Mouse (Mus musculus) MEL-GATA-1-ER (cell line): ENCODE measurements around the gene Prtn3.

ENCODE experiments used
- DNase-seq: peaks from one replicate; pipeline ENCODE4 v3.0.0-alpha.2; 2012; ENCODE audit warnings: low read depth; ENCODE audit errors: extremely low read depth

The Prtn3 gene

GRCm38 (mm10) chr10:79874290-79874862, at the start of gene Prtn3, which contains the start of gene Plppr3:
Prtn3 (plus strand) TSS chr10:79874476.
Plppr3 (minus strand) TSS chr10:79874634.
- no peak for DNase-seq

- no peak for DNase-seq
Observed at GRCm38 (mm10) chr10:79831583-79831982, 42.7 kb upstream of the Prtn3 start.

GRCm38 (mm10) chr10:79832026-79832785, 42.1 kb upstream of the Prtn3 start:
- no peak for DNase-seq

GRCm38 (mm10) chr10:79832786-79833181, 41.5 kb upstream of the Prtn3 start:
- DNase-seq, result no peak

- DNase-seq, result peak; percentile 44
Observed at GRCm38 (mm10) chr10:79834769-79835398, 39.4 kb upstream of the Prtn3 start.

- no peak for DNase-seq
Observed at GRCm38 (mm10) chr10:79836918-79837317, 37.4 kb upstream of the Prtn3 start.

- no peak for DNase-seq
Observed at GRCm38 (mm10) chr10:79838151-79838550, 36.1 kb upstream of the Prtn3 start.

- DNase-seq, result no peak
Observed at GRCm38 (mm10) chr10:79840091-79840490, 34.2 kb upstream of the Prtn3 start.

GRCm38 (mm10) chr10:79840644-79841551, 33.4 kb upstream of the Prtn3 start:
- no peak for DNase-seq

GRCm38 (mm10) chr10:79842322-79842721, 32.0 kb upstream of the Prtn3 start:
- no peak for DNase-seq

GRCm38 (mm10) chr10:79843476-79843875, 30.8 kb upstream of the Prtn3 start:
- DNase-seq, result no peak

- DNase-seq, result no peak
Observed at GRCm38 (mm10) chr10:79846553-79846952, 27.7 kb upstream of the Prtn3 start.

GRCm38 (mm10) chr10:79849941-79850628, 24.2 kb upstream of the Prtn3 start:
- no peak for DNase-seq

- no peak for DNase-seq
Observed at GRCm38 (mm10) chr10:79851653-79852052, 22.6 kb upstream of the Prtn3 start.

- no peak for DNase-seq
Observed at GRCm38 (mm10) chr10:79852107-79852789, 22.0 kb upstream of the Prtn3 start.

GRCm38 (mm10) chr10:79852827-79853226, 21.4 kb upstream of the Prtn3 start:
- no peak for DNase-seq

GRCm38 (mm10) chr10:79853392-79853791, 20.9 kb upstream of the Prtn3 start:
- DNase-seq, result no peak

GRCm38 (mm10) chr10:79853860-79854795, 20.1 kb upstream of the Prtn3 start, which contains the start of gene Ptbp1:
Ptbp1 (plus strand) TSS chr10:79854427.
- DNase-seq, result peak; percentile 98
